Mouse (Mus musculus) right cerebral cortex, adult 2 months (tissue): Measurements from ENCODE around the gene Defb26.

Source experiments
- DNase-seq, 2 experiments: peaks; one replicate each; pipeline ENCODE4 v3.0.0; 2021 to 2022; ENCODE audit warnings: low spot score in 2 of 2

Defb26 gene

GRCm38 (mm10) chr2:152511592-152511991, at the start of gene Defb26:
Defb26 (minus strand) TSS chr2:152511692.
- no peak for DNase-seq

- DNase-seq, result no peak
These were observed 45.2 kb upstream of the Defb26 start for GRCm38 (mm10) chr2:152556655-152557054.

GRCm38 (mm10) chr2:152553774-152554423, 42.4 kb upstream of the Defb26 start:
- peak; percentile 77 to 82 for DNase-seq

- DNase-seq, result no peak
These were observed 36.6 kb upstream of the Defb26 start for GRCm38 (mm10) chr2:152548124-152548523.

- peak; percentile 63 to 67 for DNase-seq
These were observed 33.2 kb upstream of the Defb26 start for GRCm38 (mm10) chr2:152544691-152545090.

GRCm38 (mm10) chr2:152543478-152543877, 32.0 kb upstream of the Defb26 start:
- no peak for DNase-seq

GRCm38 (mm10) chr2:152542897-152543296, 31.4 kb upstream of the Defb26 start:
- no peak for DNase-seq

GRCm38 (mm10) chr2:152541979-152542378, 30.5 kb upstream of the Defb26 start:
- no peak for DNase-seq

GRCm38 (mm10) chr2:152539944-152540710, 28.6 kb upstream of the Defb26 start, which contains the start of gene Defb29:
Defb29 (minus strand) TSS chr2:152540098.
- no peak for DNase-seq

- DNase-seq, result no peak
These were observed 6.5 kb upstream of the Defb26 start, which contains the start of gene Defb28 for GRCm38 (mm10) chr2:152517981-152518380. Defb28 (plus strand) TSS chr2:152518255.

GRCm38 (mm10) chr2:152516084-152516483, 4.6 kb upstream of the Defb26 start:
- no peak for DNase-seq

GRCm38 (mm10) chr2:152503950-152504349, 7.5 kb downstream of the Defb26 start:
- DNase-seq, result no peak

GRCm38 (mm10) chr2:152500863-152501229, 10.6 kb downstream of the Defb26 start:
- no peak for DNase-seq

GRCm38 (mm10) chr2:152500204-152500862, 11.2 kb downstream of the Defb26 start:
- DNase-seq, result no peak

GRCm38 (mm10) chr2:152498020-152498419, 13.5 kb downstream of the Defb26 start:
- DNase-seq, result no peak

GRCm38 (mm10) chr2:152493151-152493550, 18.3 kb downstream of the Defb26 start:
- no peak for DNase-seq

- DNase-seq, result no peak
These were observed 21.5 kb downstream of the Defb26 start, which contains the start of gene Defb22 for GRCm38 (mm10) chr2:152490038-152490437. Defb22 (minus strand) TSS chr2:152490138.

GRCm38 (mm10) chr2:152487024-152487423, 24.5 kb downstream of the Defb26 start:
- DNase-seq, result no peak

- DNase-seq, result no peak
These were observed 29.8 kb downstream of the Defb26 start for GRCm38 (mm10) chr2:152481726-152482125.

GRCm38 (mm10) chr2:152480881-152481280, 30.6 kb downstream of the Defb26 start:
- no peak for DNase-seq

- DNase-seq, result no peak
These were observed 34.7 kb downstream of the Defb26 start, which contains the start of gene Defb20 for GRCm38 (mm10) chr2:152476763-152477162. Defb20 (plus strand) TSS chr2:152477063.

- DNase-seq, result no peak
These were observed 39.1 kb downstream of the Defb26 start for GRCm38 (mm10) chr2:152472434-152472833.
